Mouse (Mus musculus): Measurements from ENCODE around the gene Plxna4.

DNA sequence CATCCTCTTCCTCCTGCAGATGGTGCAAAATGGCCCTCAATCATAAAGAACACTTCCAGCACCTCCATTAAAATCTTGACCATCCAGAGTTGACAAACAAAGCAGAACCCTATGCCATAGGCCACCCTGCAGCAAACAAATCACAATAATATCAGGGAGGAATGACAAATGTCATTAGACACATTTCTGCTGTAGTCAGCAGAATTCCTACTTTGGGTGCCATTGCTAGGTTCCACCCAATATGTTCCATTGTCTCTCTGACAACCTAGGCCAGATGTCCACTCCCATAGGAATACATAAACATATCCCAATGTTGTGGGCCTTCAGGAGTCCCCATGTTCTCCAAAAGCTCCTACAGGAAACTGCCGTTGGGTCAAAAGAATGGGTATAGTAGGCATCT is 41.1 kb downstream of the Plxna4 start:
- TF ChIP-seq CTCF (IDR thresholded peaks at IDR 0.05; ENCODE audit: borderline replicate concordance, insufficient read depth, low read length) (no peak), POLR2A (IDR thresholded peaks at IDR 0.05; ENCODE audit: low read depth, low read length) (no peak)
